Mouse (Mus musculus): ENCODE data around the gene Tsc22d1. TPM values are rescaled to one million over a fixed set of nuclear protein-coding genes. Genes with fewer than 3 reads are reported as not detected.

Gene Tsc22d1
- total RNA-seq, 4 experiments from 2014 or later: 443 to 537 (median 496) TPM

DNA sequence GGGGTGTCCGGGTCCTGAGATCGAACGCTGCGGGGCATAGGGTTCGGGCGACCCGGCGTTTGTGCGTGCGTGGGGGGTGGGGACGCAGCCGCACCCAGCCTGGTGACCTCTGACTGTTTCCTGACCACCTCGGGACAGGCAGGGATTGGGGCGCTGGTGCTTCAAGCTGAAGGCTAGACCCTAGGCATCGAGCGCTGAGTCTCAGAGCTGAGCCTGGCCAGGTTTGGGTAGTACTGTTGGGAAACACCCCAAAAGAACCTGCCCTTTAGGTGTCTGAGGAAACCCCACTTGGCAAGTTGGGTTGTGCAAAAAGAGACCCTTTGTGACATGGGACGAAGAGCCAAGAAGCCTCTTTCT lies 142.1 kb downstream of the Tsc22d1 start, which contains the start of gene Serp2:
Gene Serp2, minus strand, starts transcription at position 38 of the 357 bp plus-strand sequence.
- DNase-seq (ENCODE audit: low spot score in 2 of 2): no peak

Other genes starting within 250 kb of the Tsc22d1 start
- gene Serp2, start 141.9 kb downstream of the Tsc22d1 start, total RNA-seq (2022): 100 to 1,000 TPM; 112 to 138 (median 129) TPM

All from layer of hippocampus, adult 8-10 months (tissue).